Mouse (Mus musculus): ENCODE data around the gene Vsnl1.

GRCm38 (mm10) chr12:11407679-11408078, 28.7 kb downstream of the Vsnl1 start:
- TF ChIP-seq CTCF (IDR thresholded peaks at IDR 0.05) (no peak), POLR2A (IDR thresholded peaks at IDR 0.05; ENCODE audit: insufficient read depth, low read depth, low read length) (no peak)

All from heart, adult 2 months (tissue).